Comparison of ENCODE assay signal across 8 mouse cellular contexts in the genomic region with DNA sequence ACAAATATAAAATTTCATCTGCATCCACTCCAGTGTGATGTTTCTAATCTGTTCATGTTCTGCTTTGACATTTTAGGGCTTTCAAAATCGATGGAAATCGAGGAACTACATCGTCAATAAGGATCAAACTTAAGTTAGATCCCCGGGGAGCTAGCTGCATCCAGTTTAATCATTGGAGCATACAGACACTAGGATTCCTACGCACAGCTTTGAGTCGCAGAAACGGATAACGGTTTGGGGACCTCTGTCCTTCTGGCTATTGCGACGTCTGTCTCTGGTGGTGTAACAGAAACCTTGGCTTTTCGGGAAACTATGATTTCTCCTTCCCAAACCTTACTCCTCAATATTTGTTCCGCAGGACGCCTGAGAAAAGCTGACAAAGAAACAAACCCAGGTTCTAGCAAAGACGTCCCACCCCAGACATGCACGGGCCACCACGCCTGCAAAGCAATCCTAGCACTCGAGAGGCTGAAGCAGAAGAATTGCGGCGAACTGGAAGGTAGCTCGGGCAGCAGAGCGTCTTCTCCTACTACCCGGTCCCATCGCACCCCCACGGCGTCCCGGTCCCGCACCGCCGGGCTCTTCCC. TPM values are rescaled to one million over a fixed set of nuclear protein-coding genes. Genes with fewer than 3 reads are reported as not detected.
A peak's percentile ranks its signal among the peaks of the same experiment; 100 is the strongest.
DNase-seq lines count a peak whose midpoint lies in the region; ATAC-seq and TF ChIP-seq lines count a peak whose summit lies in the region.

No protein-coding gene starts in this region.

- no peak for TF ChIP-seq POLR2A in bone marrow macrophage, adult 2 months (IDR thresholded peaks at IDR 0.05; ENCODE audit: borderline replicate concordance, low read depth, low read length)

- no peak for ATAC-seq in forebrain, embryonic 16.5 days
- ATAC-seq in liver, embryonic 14.5 days (ENCODE audit: insufficient read depth), result no peak; the same call in 1 of the 2 replicates

- H3K27me3 ChIP-seq in forebrain, embryonic 16.5 days (replicated peaks; ENCODE audit: control insufficient read depth, insufficient read depth, low read length), result no peaks in the 10 kb centered on the region
- H3K27me3 ChIP-seq in liver, embryonic 14.5 days (ENCODE audit: control insufficient read depth, insufficient read depth, low read length), result no peaks in the 10 kb centered on the region

- H3K27ac ChIP-seq in layer of hippocampus, adult 2 months, result peak overlapping the region; percentile 87
- peak overlapping the region; percentile 34 for H3K27ac ChIP-seq in bone marrow macrophage, adult 2 months (ENCODE audit: insufficient read depth, low read depth, low read length)
- H3K27ac ChIP-seq in forebrain, embryonic 16.5 days (ENCODE audit: low read length), result peak overlapping the region; percentile 95
- peak overlapping the region; percentile 60 for H3K27ac ChIP-seq in liver, embryonic 14.5 days

- H3K9ac ChIP-seq in forebrain, embryonic 16.5 days (replicated peaks; ENCODE audit: low read depth, low read length), result peak overlapping the region; percentile 97
- peak overlapping the region; percentile 77 for H3K9ac ChIP-seq in liver, embryonic 14.5 days (replicated peaks)

- no peaks in the 10 kb centered on the region; the same call in 1 of the 2 replicates for H3K36me3 ChIP-seq in forebrain, embryonic 16.5 days (ENCODE audit: control insufficient read depth, insufficient read depth)
- H3K36me3 ChIP-seq in liver, embryonic 14.5 days (replicated peaks; ENCODE audit: control insufficient read depth, insufficient read depth, low read depth), result peaks cover 20% of the 10 kb centered on the region

- DNase-seq in layer of hippocampus, adult 2 months (ENCODE audit: low spot score in 2 of 2), result peak in 1 of 2 experiments; percentile 18
- DNase-seq in layer of hippocampus, postnatal 14 days (ENCODE audit: low spot score in 2 of 2), result no peak
- no peak for DNase-seq in liver, embryonic 14.5 days (ENCODE audit: low read depth in 3 of 3, low spot score in 3 of 3)
- no peak for DNase-seq in urinary bladder, postnatal 14 days (ENCODE audit: low spot score)
- no peak for DNase-seq in kidney, postnatal 14 days
- no peak for DNase-seq in kidney, adult 18-20 months

- no peaks in the 10 kb centered on the region for H3K9me3 ChIP-seq in forebrain, embryonic 16.5 days (ENCODE audit: control insufficient read depth, low read length)
- no peaks in the 10 kb centered on the region for H3K9me3 ChIP-seq in liver, embryonic 14.5 days (ENCODE audit: control insufficient read depth, low read length)

- TF ChIP-seq EP300 in liver, embryonic 14.5 days (IDR thresholded peaks at IDR 0.05; ENCODE audit: low read depth), result no peak

- peaks cover 20% of the 10 kb centered on the region for H3K4me1 ChIP-seq in bone marrow macrophage, adult 2 months (ENCODE audit: control insufficient read depth, insufficient read depth, low read length)
- H3K4me1 ChIP-seq in forebrain, embryonic 16.5 days (replicated peaks; ENCODE audit: control insufficient read depth, insufficient read depth, low read length), result peaks cover 20% of the 10 kb centered on the region
- peaks cover 18 to 22% of the 10 kb centered on the region in 2 experiments for H3K4me1 ChIP-seq in liver, embryonic 14.5 days (replicated peaks; ENCODE audit: control insufficient read depth in 2 of 2, insufficient read depth in 2 of 2, low read length in 1 of 2)

- TF ChIP-seq CTCF in layer of hippocampus, adult 2 months (conservative IDR thresholded peaks at IDR 0.05), result no peak
- no peak for TF ChIP-seq CTCF in bone marrow macrophage, adult 2 months (IDR thresholded peaks at IDR 0.05; ENCODE audit: low read depth, low read length)
- no peak for TF ChIP-seq CTCF in liver, embryonic 14.5 days (IDR thresholded peaks at IDR 0.05; ENCODE audit: low read depth)

- H3K4me2 ChIP-seq in forebrain, embryonic 16.5 days (ENCODE audit: low read length), result peak overlapping the region; percentile 61
- H3K4me2 ChIP-seq in liver, embryonic 14.5 days (ENCODE audit: low read depth), result peak overlapping the region; percentile 96

- under 1% methylated on average over 29 of the region's 29 CpGs for WGBS in forebrain, embryonic 16.5 days
- WGBS in liver, embryonic 14.5 days (ENCODE audit: insufficient replicate concordance), result under 1% methylated on average over 29 of the region's 29 CpGs

- peak overlapping the region; percentile 94 for H3K4me3 ChIP-seq in layer of hippocampus, adult 2 months
- H3K4me3 ChIP-seq in bone marrow macrophage, adult 2 months (ENCODE audit: insufficient read depth, low read length), result peak overlapping the region; percentile 93
- H3K4me3 ChIP-seq in forebrain, embryonic 16.5 days (replicated peaks; ENCODE audit: low read length), result peak overlapping the region; percentile 68
- peak overlapping the region; percentile 74 to 97 for H3K4me3 ChIP-seq in liver, embryonic 14.5 days (ENCODE audit: insufficient read depth in 1 of 2, low read depth in 2 of 2, low read length in 2 of 2)

RNA-seq across cellular contexts. Expression of gene Scoc, which starts 16.4 kb away (rescaled TPM):
- 100 to 1,000 TPM; 211 to 218 TPM for total RNA-seq in layer of hippocampus, adult 2 months (2021)
- 100 to 1,000 TPM; 233 TPM for total RNA-seq in layer of hippocampus, postnatal 14 days (2021)
- polyA plus RNA-seq in bone marrow macrophage, adult 2 months (2012; ENCODE audit: insufficient read depth, insufficient read length, missing spikeins), result 49.5 and 50.3 TPM in 2 replicates
- polyA plus RNA-seq in forebrain, embryonic 16.5 days (2015; fragmentation: Nextera tagmentation; extraction: Ambion mirVana), result 245 and 251 TPM in 2 replicates
- polyA plus RNA-seq in liver, embryonic 14.5 days (2012; rRNA removed), result 23.6 and 40.3 TPM in 2 replicates
- 65.5 and 72.5 TPM in 2 replicates for polyA plus RNA-seq in liver, embryonic 14.5 days (2014; fragmentation: Nextera tagmentation; extraction: Ambion mirVana)

RNA-seq across cellular contexts. Expression of gene Clgn, which starts 52.1 kb away (rescaled TPM):
- total RNA-seq in layer of hippocampus, adult 2 months (2021), result 1 to 10 TPM; 7.8 to 8.3 TPM
- 10 to 100 TPM; 10.5 to 10.9 TPM for total RNA-seq in layer of hippocampus, postnatal 14 days (2021)
- polyA plus RNA-seq in bone marrow macrophage, adult 2 months (2012; ENCODE audit: insufficient read depth, insufficient read length, missing spikeins), result 0.20 TPM in 1 of 2 replicates, not detected in the other
- polyA plus RNA-seq in forebrain, embryonic 16.5 days (2015; fragmentation: Nextera tagmentation; extraction: Ambion mirVana), result 6.7 and 8.1 TPM in 2 replicates
- 0.12 and 0.26 TPM in 2 replicates for polyA plus RNA-seq in liver, embryonic 14.5 days (2012; rRNA removed)
- 0.39 and 0.54 TPM in 2 replicates for polyA plus RNA-seq in liver, embryonic 14.5 days (2014; fragmentation: Nextera tagmentation; extraction: Ambion mirVana)

Comparison
In these comparisons a context has a peak if more than half of its experiments do, and no peak if none do; other contexts are left out.
1. H3K27ac ChIP-seq: peak in every context shown above with its lines; median percentile 95 in forebrain, embryonic 16.5 days; 87 in layer of hippocampus, adult 2 months; 60 in liver, embryonic 14.5 days; 34 in bone marrow macrophage, adult 2 months.